Mouse (Mus musculus): Measurements from ENCODE around the gene Epha8. TPM values are rescaled to one million over a fixed set of nuclear protein-coding genes. Genes with fewer than 3 reads are reported as not detected.

Gene Epha8
- total and polyA plus RNA-seq, 2 experiments from 2014 or later, result 14.2 to 59.3 TPM

- peaks cover 13% of the 10 kb centered on the region for H3K4me1 ChIP-seq (ENCODE audit: insufficient read depth, low read length)
- no peak overlapping the region for H3K4me3 ChIP-seq (ENCODE audit: low read length)
- no peak overlapping the region for H3K27ac ChIP-seq
- DNase-seq (ENCODE audit: low spot score) (peak; percentile 62), ATAC-seq (no peak)
- WGBS, result 63% methylated on average over 14 of the region's 14 CpGs
- no peak for TF ChIP-seq CTCF (IDR thresholded peaks at IDR 0.05; ENCODE audit: low read depth)
- no peaks in the 10 kb centered on the region for H3K27me3 ChIP-seq (ENCODE audit: insufficient read depth, low read length)
- peaks cover 11% of the 10 kb centered on the region; the same call in 1 of the 2 replicates for H3K36me3 ChIP-seq (ENCODE audit: insufficient read depth, low read length)
- H3K9me3 ChIP-seq (ENCODE audit: low read length), result no peaks in the 10 kb centered on the region
- no peak overlapping the region for H3K9ac ChIP-seq (replicated peaks; ENCODE audit: low read length)
- H3K4me2 ChIP-seq (ENCODE audit: low read depth, low read length), result no peak overlapping the region
Measured at GRCm38 (mm10) chr4:136995361-136995760, 38.7 kb upstream of the Epha8 start.

GRCm38 (mm10) chr4:136981993-136982695 is 25.5 kb upstream of the Epha8 start:
- no peaks in the 10 kb centered on the region for H3K27me3 ChIP-seq (ENCODE audit: insufficient read depth, low read length)
- no peak overlapping the region for H3K4me3 ChIP-seq (ENCODE audit: low read length)
- H3K9me3 ChIP-seq (ENCODE audit: low read length), result no peaks in the 10 kb centered on the region
- H3K9ac ChIP-seq (replicated peaks; ENCODE audit: low read length), result no peak overlapping the region; the same call in 1 of the 2 replicates
- H3K4me2 ChIP-seq (ENCODE audit: low read depth, low read length), result no peak overlapping the region
- 45% methylated on average over 9 of the region's 9 CpGs for WGBS
- no peak for TF ChIP-seq CTCF (IDR thresholded peaks at IDR 0.05; ENCODE audit: low read depth)
- 0 out of 2 replicates have a peak, but pooled peaks cover 4% of the 10 kb centered on the region for H3K36me3 ChIP-seq (ENCODE audit: insufficient read depth, low read length)
- H3K4me1 ChIP-seq (ENCODE audit: insufficient read depth, low read length), result no peaks in the 10 kb centered on the region
- DNase-seq (ENCODE audit: low spot score) (peak; percentile 19), ATAC-seq (peak; percentile 11; the same call in 1 of the 2 replicates)
- peak overlapping the region; percentile 32; the same call in 1 of the 2 replicates for H3K27ac ChIP-seq

- WGBS, result 4% methylated on average over 12 of the region's 12 CpGs
Measured at GRCm38 (mm10) chr4:136981347-136981746, 24.7 kb upstream of the Epha8 start.

GRCm38 (mm10) chr4:136980921-136981320 is 24.3 kb upstream of the Epha8 start:
- no peaks in the 10 kb centered on the region for H3K4me1 ChIP-seq (ENCODE audit: insufficient read depth, low read length)
- DNase-seq (ENCODE audit: low spot score), result no peak
- no peak overlapping the region for H3K4me3 ChIP-seq (ENCODE audit: low read length)
- H3K36me3 ChIP-seq (ENCODE audit: insufficient read depth, low read length), result no peaks in the 10 kb centered on the region
- H3K27me3 ChIP-seq (ENCODE audit: insufficient read depth, low read length), result no peaks in the 10 kb centered on the region
- 49% methylated on average over 4 of the region's 4 CpGs for WGBS
- no peak overlapping the region for H3K27ac ChIP-seq
- no peak for ATAC-seq
- no peak overlapping the region for H3K4me2 ChIP-seq (ENCODE audit: low read depth, low read length)
- no peak overlapping the region for H3K9ac ChIP-seq (replicated peaks; ENCODE audit: low read length)
- H3K9me3 ChIP-seq (ENCODE audit: low read length), result no peaks in the 10 kb centered on the region
- TF ChIP-seq CTCF (IDR thresholded peaks at IDR 0.05; ENCODE audit: low read depth), result no peak

More at GRCm38 (mm10) chr4:136981347-136981746, 24.7 kb upstream of the Epha8 start:
- H3K4me3 ChIP-seq (ENCODE audit: low read length), result no peak overlapping the region
- H3K9ac ChIP-seq (replicated peaks; ENCODE audit: low read length), result no peak overlapping the region
- no peak overlapping the region for H3K4me2 ChIP-seq (ENCODE audit: low read depth, low read length)
- no peaks in the 10 kb centered on the region for H3K9me3 ChIP-seq (ENCODE audit: low read length)
- DNase-seq (ENCODE audit: low spot score) (peak; percentile 90), ATAC-seq (peak; percentile 79)
- H3K4me1 ChIP-seq (ENCODE audit: insufficient read depth, low read length), result no peaks in the 10 kb centered on the region
- peak overlapping the region; percentile 32 for H3K27ac ChIP-seq
- no peaks in the 10 kb centered on the region for H3K27me3 ChIP-seq (ENCODE audit: insufficient read depth, low read length)
- peak; percentile 87 for TF ChIP-seq CTCF (IDR thresholded peaks at IDR 0.05; ENCODE audit: low read depth)
- no peaks in the 10 kb centered on the region for H3K36me3 ChIP-seq (ENCODE audit: insufficient read depth, low read length)

GRCm38 (mm10) chr4:136977244-136977643 is 20.6 kb upstream of the Epha8 start:
- no peak for ATAC-seq
- peaks cover 3% of the 10 kb centered on the region; the same call in 1 of the 2 replicates for H3K4me1 ChIP-seq (ENCODE audit: insufficient read depth, low read length)
- H3K9ac ChIP-seq (replicated peaks; ENCODE audit: low read length), result no peak overlapping the region
- H3K9me3 ChIP-seq (ENCODE audit: low read length), result no peaks in the 10 kb centered on the region
- TF ChIP-seq CTCF (IDR thresholded peaks at IDR 0.05; ENCODE audit: low read depth), result no peak
- no peaks in the 10 kb centered on the region for H3K36me3 ChIP-seq (ENCODE audit: insufficient read depth, low read length)
- no peak overlapping the region for H3K27ac ChIP-seq
- 74% methylated on average over 8 of the region's 8 CpGs for WGBS
- no peaks in the 10 kb centered on the region for H3K27me3 ChIP-seq (ENCODE audit: insufficient read depth, low read length)
- no peak overlapping the region for H3K4me2 ChIP-seq (ENCODE audit: low read depth, low read length)
- H3K4me3 ChIP-seq (ENCODE audit: low read length), result no peak overlapping the region
- DNase-seq (ENCODE audit: low spot score), result no peak

GRCm38 (mm10) chr4:136970939-136971338 is 14.3 kb upstream of the Epha8 start:
- H3K4me2 ChIP-seq (ENCODE audit: low read depth, low read length), result no peak overlapping the region
- TF ChIP-seq CTCF (IDR thresholded peaks at IDR 0.05; ENCODE audit: low read depth), result peak; percentile 80
- DNase-seq (ENCODE audit: low spot score) (peak; percentile 46), ATAC-seq (no peak)
- no peak overlapping the region for H3K27ac ChIP-seq
- no peak overlapping the region for H3K4me3 ChIP-seq (ENCODE audit: low read length)
- WGBS, result 7% methylated on average over 6 of the region's 6 CpGs
- peaks cover 3% of the 10 kb centered on the region for H3K4me1 ChIP-seq (ENCODE audit: insufficient read depth, low read length)
- no peak overlapping the region for H3K9ac ChIP-seq (replicated peaks; ENCODE audit: low read length)
- H3K9me3 ChIP-seq (ENCODE audit: low read length), result no peaks in the 10 kb centered on the region
- H3K27me3 ChIP-seq (ENCODE audit: insufficient read depth, low read length), result 0 out of 2 replicates have a peak, but pooled peaks cover 3% of the 10 kb centered on the region
- H3K36me3 ChIP-seq (ENCODE audit: insufficient read depth, low read length), result no peaks in the 10 kb centered on the region
